Mouse (Mus musculus): Measurements from ENCODE around the gene Insl6.

Insl6 gene

GRCm38 (mm10) chr19:29287863-29288262 is 37.3 kb downstream of the Insl6 start:
- DNase-seq (ENCODE audit: low read depth, low spot score), result no peak

GRCm38 (mm10) chr19:29285451-29285869 is 39.7 kb downstream of the Insl6 start:
- DNase-seq (ENCODE audit: low read depth, low spot score), result no peak

GRCm38 (mm10) chr19:29278944-29279587 is 46.1 kb downstream of the Insl6 start:
- no peak for DNase-seq (ENCODE audit: low read depth, low spot score)

- no peak for DNase-seq (ENCODE audit: low read depth, low spot score)
Observed at GRCm38 (mm10) chr19:29276414-29276813, 48.7 kb downstream of the Insl6 start.

- DNase-seq (ENCODE audit: low read depth, low spot score), result no peak
Observed at GRCm38 (mm10) chr19:29272011-29272809, 52.9 kb downstream of the Insl6 start.

Measured in WW6 (cell line).